Mouse (Mus musculus): ENCODE measurements at regions not wholly inside any gene's neighbourhood (a gene's known extent, or its start where the extent isn't known, plus 50 kb on each side); places are given as distances from the start of the nearest gene placed in this dataset.

- TF ChIP-seq CTCF (IDR thresholded peaks at IDR 0.05) (no peak), POLR2A (IDR thresholded peaks at IDR 0.05; ENCODE audit: insufficient read depth, low read depth, low read length) (no peak)
Observed at GRCm38 (mm10) chr16:62995555-62995954, 141.4 kb downstream of the Pros1 start.

All from heart, adult 2 months (tissue).